Mouse (Mus musculus) CD4-positive naive resting alpha-beta T cell, adult 57 days (primary cell): ENCODE results near the gene Ctse. TPM values are rescaled to one million over a fixed set of nuclear protein-coding genes. Genes with fewer than 3 reads are reported as not detected.

ENCODE experiments used
- total RNA-seq: library from RNA; stranded (reverse); gene quantifications from one replicate; pipeline ENCODE4 v1.2.4, GENCODE M21; 2023

Gene Ctse
- total RNA-seq, result 193 TPM

DNA sequence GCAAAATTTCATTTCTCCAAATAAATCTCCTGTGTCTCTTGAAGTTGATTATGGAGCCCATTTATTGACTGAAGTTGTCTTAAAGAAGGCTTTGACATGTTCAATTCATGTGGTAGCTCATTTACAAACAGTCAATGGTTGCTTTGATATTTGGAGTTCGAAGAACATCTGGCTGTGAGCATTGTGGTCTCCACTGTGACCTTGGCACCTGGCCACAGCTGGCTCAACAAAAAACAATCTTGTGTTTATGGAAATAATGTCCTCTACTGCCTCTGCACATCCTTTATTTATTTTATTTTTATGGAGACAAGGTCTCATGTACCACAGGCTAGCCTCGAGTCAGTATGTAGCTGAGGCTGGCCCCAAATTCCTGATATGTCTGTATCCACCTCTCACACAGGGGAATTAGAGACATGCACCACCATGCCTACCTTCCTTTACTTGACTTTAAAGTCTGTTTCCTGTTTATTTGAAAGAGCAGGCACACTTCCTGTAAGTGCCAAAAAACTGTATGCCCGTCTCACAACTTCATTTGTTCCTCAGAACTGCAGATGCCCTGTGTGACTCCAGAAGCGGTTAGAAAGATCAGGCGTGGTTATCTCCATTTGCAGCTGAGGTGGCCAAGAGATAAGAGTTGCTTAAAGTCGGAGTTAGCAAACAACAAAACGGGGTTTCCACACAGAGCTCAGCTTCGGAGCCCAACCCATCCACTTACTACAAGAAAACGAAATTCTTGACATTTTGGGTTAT is at the start of gene Ctse:
Gene Ctse, plus strand, starts transcription at position 516 of the 750 bp plus-strand sequence.

DNA sequence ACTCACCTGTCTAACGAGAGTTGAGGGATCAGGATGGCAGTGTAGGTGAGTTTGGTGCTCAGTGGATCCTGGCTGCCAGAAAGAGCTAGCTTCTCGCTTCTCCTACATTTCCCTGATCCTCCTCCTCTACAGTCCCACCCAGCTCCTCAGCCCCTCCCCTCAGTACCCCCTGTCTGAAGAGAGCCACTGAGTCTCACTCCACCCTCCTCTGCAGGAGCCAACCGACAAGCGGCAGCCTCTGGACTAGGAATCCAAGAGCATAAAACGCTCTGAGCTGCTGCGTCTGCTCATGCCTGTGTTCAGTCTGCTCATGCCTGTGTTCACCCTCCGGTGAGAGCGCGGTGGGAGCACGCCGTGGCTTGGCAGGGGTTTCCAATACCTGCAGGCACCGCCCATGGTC is 39.2 kb upstream of the Ctse start, which contains the start of gene Avpr1b:
Gene Avpr1b, plus strand, starts transcription at position 335 of the 400 bp plus-strand sequence.

DNA sequence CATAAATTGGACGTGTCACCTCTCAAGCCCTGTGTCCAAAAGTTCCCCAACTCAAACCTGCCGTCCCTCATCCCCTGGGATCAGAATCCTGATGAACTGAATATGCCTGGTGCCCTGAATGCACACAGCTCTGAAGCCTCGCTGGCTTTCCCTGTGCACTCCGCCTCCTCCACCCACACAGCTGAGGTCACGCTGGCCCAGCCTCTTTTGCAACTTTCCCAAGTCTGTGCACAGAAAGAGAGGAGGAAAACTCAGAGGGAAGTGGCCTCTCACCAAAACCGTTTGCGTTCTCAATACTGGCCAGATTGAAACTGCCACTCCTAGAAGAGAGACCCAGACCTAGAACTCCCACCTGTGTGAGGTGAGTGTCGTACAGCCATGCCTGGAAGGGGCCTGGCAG is 50.4 kb downstream of the Ctse start, which contains the start of gene Rab7b:
Gene Rab7b, plus strand, starts transcription at position 221 of the 400 bp plus-strand sequence.

Other genes starting within 250 kb of the Ctse start
- 68.5 TPM for gene Srgap2, start 111.0 kb upstream of the Ctse start, total RNA-seq
- 0.44 TPM for gene Fam72a, start 110.4 kb upstream of the Ctse start, total RNA-seq
- gene Avpr1b, start 39.1 kb upstream of the Ctse start, total RNA-seq, result not detected
- 1.5 TPM for gene Rab7b, start 50.4 kb downstream of the Ctse start, total RNA-seq
- gene Slc26a9, start 105.7 kb downstream of the Ctse start, total RNA-seq, result not detected
- gene Pm20d1, start 159.1 kb downstream of the Ctse start, total RNA-seq, result not detected
- gene Slc41a1, start 189.2 kb downstream of the Ctse start, total RNA-seq, result 34.8 TPM
- gene Rab29, start 228.9 kb downstream of the Ctse start, total RNA-seq, result 9.5 TPM